Mouse (Mus musculus) forebrain, embryonic 10.5 days (tissue): Measurements from ENCODE around the gene Prkcsh. TPM values are rescaled to one million over a fixed set of nuclear protein-coding genes. Genes with fewer than 3 reads are reported as not detected.

Experiments used
- DNase-seq: peaks from one replicate; pipeline ENCODE4 v3.0.0-alpha.2; 2017; ENCODE audit warnings: low spot score; ENCODE audit errors: extremely low spot score
- H3K27ac ChIP-seq: fragments of 300-500 bp; sonication (generic); 2 replicates; pipeline ENCODE4 v1.5.1; 2016; ENCODE audit warnings: mild to moderate bottlenecking
- H3K27me3 ChIP-seq: fragments of 300-500 bp; sonication (generic); 2 replicates; pipeline ENCODE4 v1.6.1; 2016; ENCODE audit warnings: mild to moderate bottlenecking; ENCODE audit not compliant: poor library complexity, severe bottlenecking
- H3K36me3 ChIP-seq: fragments of 300-500 bp; sonication (generic); replicated peaks from 2 replicates; pipeline ENCODE4 v1.6.1; 2016; ENCODE audit warnings: mild to moderate bottlenecking, moderate library complexity
- H3K4me1 ChIP-seq: fragments of 300-500 bp; sonication (generic); 2 replicates; pipeline ENCODE4 v1.6.1; 2016
- H3K4me3 ChIP-seq: fragments of 300-500 bp; sonication (generic); 2 replicates; pipeline ENCODE4 v1.5.1; 2016; ENCODE audit warnings: mild to moderate bottlenecking, moderate library complexity
- H3K9me3 ChIP-seq: fragments of 300-500 bp; sonication (generic); 2 replicates; pipeline ENCODE4 v1.6.1; 2016; ENCODE audit warnings: mild to moderate bottlenecking, moderate library complexity
- WGBS: fragments of 180-500 bp; shearing (Covaris S2); methylation state at CpG from one replicate; pipeline ENCODE4 v1.1.7; 2016; 5-methylcytosine and 5-hydroxymethylcytosine counted together
- polyA plus RNA-seq: library from polyadenylated mRNA; unstranded; fragments of >200 nt; fragmentation: Nextera tagmentation; extraction: Ambion mirVana; gene quantifications from 2 replicates; pipeline ENCODE4 v1.2.1, GENCODE M21; 2016

Gene Prkcsh
- polyA plus RNA-seq, 1 experiment from 2014 or later = 109 TPM

GRCm38 (mm10) chr9:22054411-22055076 is 51.9 kb downstream of the Prkcsh start:
- WGBS = 3% methylated on average over 32 of the region's 32 CpGs
- no peak overlapping the region for H3K27ac ChIP-seq
- H3K9me3 ChIP-seq = no peaks in the 10 kb centered on the region
- peaks cover 32% of the 10 kb centered on the region for H3K36me3 ChIP-seq
- H3K4me1 ChIP-seq = peaks cover 37% of the 10 kb centered on the region
- peak; percentile 78 for DNase-seq
- H3K27me3 ChIP-seq = peaks cover 82% of the 10 kb centered on the region
- peak overlapping the region; percentile 38 for H3K4me3 ChIP-seq

- no peak for DNase-seq
- H3K4me1 ChIP-seq = peaks cover 26% of the 10 kb centered on the region
- peaks cover 71% of the 10 kb centered on the region for H3K27me3 ChIP-seq
- H3K4me3 ChIP-seq = no peak overlapping the region
- 42% methylated on average over 29 of the region's 29 CpGs for WGBS
- H3K9me3 ChIP-seq = no peaks in the 10 kb centered on the region
- H3K27ac ChIP-seq = no peak overlapping the region
- H3K36me3 ChIP-seq = peaks cover 43% of the 10 kb centered on the region
Observed at GRCm38 (mm10) chr9:22055713-22056112, 53.1 kb downstream of the Prkcsh start.

- H3K4me1 ChIP-seq = peaks cover 19% of the 10 kb centered on the region
- 82% methylated on average over 9 of the region's 9 CpGs for WGBS
- peaks cover 50% of the 10 kb centered on the region for H3K36me3 ChIP-seq
- H3K4me3 ChIP-seq = no peak overlapping the region
- H3K9me3 ChIP-seq = no peaks in the 10 kb centered on the region
- no peak for DNase-seq
- H3K27me3 ChIP-seq = peaks cover 64% of the 10 kb centered on the region
- H3K27ac ChIP-seq = no peak overlapping the region
Observed at GRCm38 (mm10) chr9:22056303-22056910, 53.8 kb downstream of the Prkcsh start.

- Histone ChIP-seq H3K27ac (no peak overlapping the region), H3K4me3 (no peak overlapping the region), H3K4me1 (peaks cover 12% of the 10 kb centered on the region), H3K9me3 (no peaks in the 10 kb centered on the region), H3K36me3 (peaks cover 57% of the 10 kb centered on the region), H3K27me3 (peaks cover 57% of the 10 kb centered on the region)
- DNase-seq = no peak
- 92% methylated on average over 9 of the region's 9 CpGs for WGBS
Observed at GRCm38 (mm10) chr9:22057031-22057517, 54.5 kb downstream of the Prkcsh start.

- Histone ChIP-seq H3K36me3 (peaks cover 66% of the 10 kb centered on the region), H3K27me3 (peaks cover 48% of the 10 kb centered on the region), H3K4me3 (no peak overlapping the region), H3K9me3 (no peaks in the 10 kb centered on the region), H3K4me1 (peaks cover 10% of the 10 kb centered on the region), H3K27ac (no peak overlapping the region)
- DNase-seq = no peak
- WGBS = 95% methylated on average over 9 of the region's 9 CpGs
Observed at GRCm38 (mm10) chr9:22058011-22058424, 55.4 kb downstream of the Prkcsh start.

GRCm38 (mm10) chr9:22061339-22061738 is 58.7 kb downstream of the Prkcsh start:
- peaks cover 14% of the 10 kb centered on the region for H3K27me3 ChIP-seq
- H3K27ac ChIP-seq = no peak overlapping the region
- H3K4me1 ChIP-seq = no peaks in the 10 kb centered on the region
- H3K4me3 ChIP-seq = no peak overlapping the region
- WGBS = 85% methylated on average over 2 of the region's 2 CpGs
- no peak for DNase-seq
- peaks cover 99% of the 10 kb centered on the region for H3K36me3 ChIP-seq
- no peaks in the 10 kb centered on the region for H3K9me3 ChIP-seq

Other genes with a start within 250 kb of the Prkcsh start
- gene Spc24, start 242.5 kb upstream of the Prkcsh start, polyA plus RNA-seq = 196 and 197 TPM in 2 replicates
- 8.6 and 8.9 TPM in 2 replicates for gene Kank2, start 204.1 kb upstream of the Prkcsh start, polyA plus RNA-seq
- 0.62 and 0.94 TPM in 2 replicates for gene Angptl8, start 167.3 kb upstream of the Prkcsh start, polyA plus RNA-seq
- gene Dock6, start 150.2 kb upstream of the Prkcsh start, polyA plus RNA-seq = 24.2 and 24.7 TPM in 2 replicates
- gene Rab3d, start 84.6 kb upstream of the Prkcsh start, polyA plus RNA-seq = 5.1 and 5.3 TPM in 2 replicates
- 3.5 and 3.6 TPM in 2 replicates for gene Ccdc159, start 75.3 kb upstream of the Prkcsh start, polyA plus RNA-seq
- 32.0 and 33.7 TPM in 2 replicates for gene Tmem205, start 75.2 kb upstream of the Prkcsh start, polyA plus RNA-seq
- gene Plppr2, start 65.8 kb upstream of the Prkcsh start, polyA plus RNA-seq = 9.0 and 11.5 TPM in 2 replicates
- 7.2 and 9.6 TPM in 2 replicates for gene Swsap1, start 47.1 kb upstream of the Prkcsh start, polyA plus RNA-seq
- 10.2 and 10.8 TPM in 2 replicates for gene Epor, start 39.3 kb upstream of the Prkcsh start, polyA plus RNA-seq
- 4.7 and 5.2 TPM in 2 replicates for gene Rgl3, start 13.4 kb upstream of the Prkcsh start, polyA plus RNA-seq
- 4.6 and 5.0 TPM in 2 replicates for gene Ccdc151, start 172 bp upstream of the Prkcsh start, polyA plus RNA-seq
- gene Elavl3, start 49.2 kb downstream of the Prkcsh start, polyA plus RNA-seq = 11.2 and 14.8 TPM in 2 replicates
- gene Gm49318, start 68.5 kb downstream of the Prkcsh start, polyA plus RNA-seq = not detected in 2 replicates
- gene Zfp653, start 68.6 kb downstream of the Prkcsh start, polyA plus RNA-seq = 10.0 and 11.3 TPM in 2 replicates
- 42.0 and 43.2 TPM in 2 replicates for gene Ecsit, start 82.6 kb downstream of the Prkcsh start, polyA plus RNA-seq
- gene Cnn1, start 96.4 kb downstream of the Prkcsh start, polyA plus RNA-seq = 0.46 and 1.0 TPM in 2 replicates
- 250 and 254 TPM in 2 replicates for gene Elof1, start 114.4 kb downstream of the Prkcsh start, polyA plus RNA-seq
- gene Acp5, start 132.9 kb downstream of the Prkcsh start, polyA plus RNA-seq = 19.2 and 26.1 TPM in 2 replicates
- 53.3 and 56.9 TPM in 2 replicates for gene Pigyl, start 154.0 kb downstream of the Prkcsh start, polyA plus RNA-seq
- gene Zfp872, start 185.3 kb downstream of the Prkcsh start, polyA plus RNA-seq = 0.18 and 0.32 TPM in 2 replicates
- gene Zfp809, start 222.9 kb downstream of the Prkcsh start, polyA plus RNA-seq = 11.6 and 12.1 TPM in 2 replicates